Mouse (Mus musculus) heart, postnatal 0 days (tissue): ENCODE measurements around the gene Hist2h3c1. TPM values are rescaled to one million over a fixed set of nuclear protein-coding genes. Genes with fewer than 3 reads are reported as not detected.
A peak's percentile ranks its signal among the peaks of the same experiment; 100 is the strongest.
"Not testable (repeated sequence)": the region's sequence is repeated elsewhere in the genome, so short reads cannot be mapped to it uniquely, and the experiment has no call there.

Experiments
- ATAC-seq: fragments of 200-750 bp; cut with Nextera tagmentation; 2 replicates; pipeline ENCODE4 v1.8.0; 2017; ENCODE audit warnings: low read depth, moderate number of reproducible peaks, moderate library complexity; ENCODE audit not compliant: insufficient read depth
- DNase-seq: peaks from one replicate; pipeline ENCODE4 v3.0.0-alpha.2; 2016; ENCODE audit warnings: low spot score
- H3K27ac ChIP-seq: fragments of 300-500 bp; sonication (generic); 2 replicates; pipeline ENCODE4 v1.5.1; 2014; ENCODE audit warnings: low read depth, mild to moderate bottlenecking
- H3K27me3 ChIP-seq: fragments of 300-500 bp; sonication (generic); 2 replicates; pipeline ENCODE4 v1.6.1; 2014; ENCODE audit warnings: low read length, mixed read lengths; ENCODE audit not compliant: control insufficient read depth, insufficient read depth
- H3K36me3 ChIP-seq: fragments of 300-500 bp; sonication (generic); replicated peaks from 2 replicates; pipeline ENCODE4 v1.6.1; 2014; ENCODE audit warnings: low read length, mixed read lengths; ENCODE audit not compliant: control insufficient read depth, insufficient read depth
- H3K4me1 ChIP-seq: fragments of 300-500 bp; sonication (generic); 2 replicates; pipeline ENCODE4 v1.6.1; 2014; ENCODE audit warnings: antibody characterized with exemption; ENCODE audit not compliant: control insufficient read depth, insufficient read depth
- H3K4me2 ChIP-seq: fragments of 300-500 bp; sonication (generic); 2 replicates; pipeline ENCODE4 v1.6.1; 2014; ENCODE audit warnings: low read depth, mild to moderate bottlenecking, low read length, moderate library complexity
- H3K4me3 ChIP-seq: fragments of 300-500 bp; sonication (generic); 2 replicates; pipeline ENCODE4 v1.5.1; 2014; ENCODE audit warnings: low read depth, low read length
- H3K9ac ChIP-seq: fragments of 300-500 bp; sonication (generic); replicated peaks from 2 replicates; pipeline ENCODE4 v1.6.1; 2014; ENCODE audit warnings: low read depth, low read length, mixed read lengths
- H3K9me3 ChIP-seq: fragments of 300-500 bp; sonication (generic); replicated peaks from 2 replicates; pipeline ENCODE4 v1.6.1; 2016; ENCODE audit warnings: low read length; ENCODE audit not compliant: control insufficient read depth
- CTCF ChIP-seq: IDR thresholded peaks from 2 replicates; pipeline ENCODE4 v1.5.1; 2016; ENCODE audit warnings: antibody characterized with exemption, control low read depth, low read depth
- EP300 ChIP-seq: IDR thresholded peaks from 2 replicates; pipeline ENCODE4 v1.6.1; 2016; ENCODE audit warnings: antibody characterized with exemption, low read depth
- WGBS: fragments of 180-500 bp; shearing (Covaris S2); extraction: QIAGEN DNeasy Blood & Tissue Kit; methylation state at CpG from one replicate; pipeline ENCODE4 v1.1.7; 2014; 5-methylcytosine and 5-hydroxymethylcytosine counted together
- polyA plus RNA-seq: library from polyadenylated mRNA; unstranded; fragments of >200 nt; fragmentation: Nextera tagmentation; extraction: Ambion mirVana; gene quantifications from 2 replicates; pipeline ENCODE4 v1.2.1, GENCODE M21; 2015
- total RNA-seq: library from RNA; depleted of rRNA; stranded (reverse); fragments of >200 nt; gene quantifications from 2 replicates; pipeline ENCODE4 v1.2.3, GENCODE M21; 2014; ENCODE audit warnings: low replicate concordance

Gene Hist2h3c1
- total and polyA plus RNA-seq, 2 experiments from 2014 or later, result 0.19 TPM; not detected in 1

GRCm38 (mm10) chr3:96240799-96241197 is 5.7 kb upstream of the Hist2h3c1 start:
- H3K9me3 ChIP-seq, result no peaks in the 10 kb centered on the region
- H3K27ac ChIP-seq, result peak overlapping the region; percentile 83
- no peak for ATAC-seq
- no peak for TF ChIP-seq EP300
- no peak for TF ChIP-seq CTCF
- no peaks in the 10 kb centered on the region for H3K36me3 ChIP-seq
- H3K9ac ChIP-seq, result peak overlapping the region; percentile 37
- peak overlapping the region; percentile 53; the same call in 1 of the 2 replicates for H3K4me2 ChIP-seq
- DNase-seq, result no peak
- H3K4me3 ChIP-seq, result peak overlapping the region; percentile 35
- peaks cover 30% of the 10 kb centered on the region for H3K4me1 ChIP-seq
- no peaks in the 10 kb centered on the region for H3K27me3 ChIP-seq
- WGBS, result 78% methylated on average over 9 of the region's 9 CpGs

GRCm38 (mm10) chr3:96243921-96244572 is 2.4 kb upstream of the Hist2h3c1 start:
- no peak for ATAC-seq
- TF ChIP-seq CTCF, result no peak
- TF ChIP-seq EP300, result no peak
- Histone ChIP-seq H3K27me3 (no peaks in the 10 kb centered on the region), H3K4me3 (peak overlapping the region; percentile 53), H3K4me2 (peak overlapping the region; percentile 64), H3K36me3 (no peaks in the 10 kb centered on the region), H3K9ac (peak overlapping the region; percentile 75), H3K27ac (peak overlapping the region; percentile 98), H3K4me1 (peaks cover 35% of the 10 kb centered on the region), H3K9me3 (no peaks in the 10 kb centered on the region)
- 68% methylated on average over 7 of the region's 7 CpGs for WGBS
- DNase-seq, result no peak

GRCm38 (mm10) chr3:96245003-96245886 is 1.2 kb upstream of the Hist2h3c1 start, which contains the start of gene Hist2h2aa1:
TSS of gene Hist2h2aa1 (plus strand) at chr3:96245497.
- H3K9me3 ChIP-seq, H3K27me3 ChIP-seq, H3K36me3 ChIP-seq: not testable (repeated sequence)
- Histone ChIP-seq H3K4me2 (peak within 1 kb of the TSS; percentile 64), H3K4me3 (peak within 1 kb of the TSS; percentile 53), H3K9ac (peak within 1 kb of the TSS; percentile 75), H3K27ac (peak within 1 kb of the TSS; percentile 98), H3K4me1 (peaks cover 42% of the 10 kb centered on the region)
- under 1% methylated on average over 19 of the region's 88 CpGs for WGBS
- DNase-seq, result peak; percentile 66
- peak; percentile 83 for ATAC-seq
- peak; percentile 79 for TF ChIP-seq EP300

- H3K27ac ChIP-seq, result peak overlapping the region; percentile 84
- H3K27me3 ChIP-seq, H3K9ac ChIP-seq, DNase-seq, H3K36me3 ChIP-seq, H3K9me3 ChIP-seq, ATAC-seq, H3K4me2 ChIP-seq: not testable (repeated sequence)
- peaks cover 41% of the 10 kb centered on the region for H3K4me1 ChIP-seq
- H3K4me3 ChIP-seq, result peak overlapping the region; percentile 32; the same call in 1 of the 2 replicates
- WGBS, result 0% methylated on average over 10 of the region's 21 CpGs
Measured at GRCm38 (mm10) chr3:96246018-96246417, 467 bp upstream of the Hist2h3c1 start.

- Histone ChIP-seq H3K9ac (peak overlapping the region; percentile 64), H3K4me2 (peak overlapping the region; percentile 59), H3K4me1 (peaks cover 38% of the 10 kb centered on the region), H3K4me3 (peak overlapping the region; percentile 44), H3K36me3 (no peaks in the 10 kb centered on the region), H3K9me3 (no peaks in the 10 kb centered on the region), H3K27me3 (no peaks in the 10 kb centered on the region), H3K27ac (peak overlapping the region; percentile 38; the same call in 1 of the 2 replicates)
- no peak for ATAC-seq
- WGBS, result 9% methylated on average over 11 of the region's 11 CpGs
- no peak for TF ChIP-seq EP300
- TF ChIP-seq CTCF, result no peak
- no peak for DNase-seq
Measured at GRCm38 (mm10) chr3:96247356-96248140, 1.1 kb downstream of the Hist2h3c1 start.
